Mouse (Mus musculus): ENCODE results near the gene Olfr1015.

Olfr1015 gene

DNA sequence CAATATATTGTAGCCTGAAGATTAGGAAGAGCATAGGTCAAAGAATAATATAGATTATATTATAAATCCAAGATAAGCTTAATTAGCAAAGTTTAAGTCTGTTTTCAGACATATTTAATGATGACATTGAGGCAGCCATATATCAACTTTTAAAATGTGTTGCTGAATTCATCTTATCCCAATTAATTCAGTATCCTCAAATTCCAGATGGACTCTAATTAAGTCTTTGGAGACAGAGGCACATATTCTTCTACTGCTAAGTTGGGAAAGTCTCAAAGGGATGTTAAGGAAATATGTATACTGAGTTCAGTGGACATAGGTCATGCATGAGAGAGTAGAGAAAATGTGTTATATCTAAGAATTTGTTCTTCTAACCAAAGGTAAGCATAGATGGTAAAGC, at the start of gene Olfr1015:
Gene Olfr1015 (plus strand): TSS at position 301 of the 400 bp plus-strand sequence.
- no peak for DNase-seq (ENCODE audit: low spot score)

DNA sequence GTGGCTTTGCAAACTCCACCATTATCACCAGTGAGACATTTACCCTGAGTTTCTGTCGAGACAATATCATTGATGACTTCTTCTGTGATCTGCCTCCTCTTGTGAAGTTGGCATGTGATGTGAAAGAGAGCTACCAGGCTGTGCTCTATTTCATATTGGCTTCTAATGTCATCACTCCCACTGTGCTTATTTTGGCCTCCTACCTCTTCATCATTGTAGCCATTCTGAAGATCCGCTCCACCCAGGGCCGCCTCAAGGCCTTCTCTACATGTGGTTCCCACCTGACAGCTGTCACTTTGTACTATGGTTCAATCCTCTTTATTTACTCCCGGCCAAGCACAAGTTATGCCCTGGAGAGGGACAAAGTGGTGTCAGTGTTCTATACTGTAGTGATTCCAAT, 28.0 kb upstream of the Olfr1015 start:
- no peak for DNase-seq (ENCODE audit: low spot score)

DNA sequence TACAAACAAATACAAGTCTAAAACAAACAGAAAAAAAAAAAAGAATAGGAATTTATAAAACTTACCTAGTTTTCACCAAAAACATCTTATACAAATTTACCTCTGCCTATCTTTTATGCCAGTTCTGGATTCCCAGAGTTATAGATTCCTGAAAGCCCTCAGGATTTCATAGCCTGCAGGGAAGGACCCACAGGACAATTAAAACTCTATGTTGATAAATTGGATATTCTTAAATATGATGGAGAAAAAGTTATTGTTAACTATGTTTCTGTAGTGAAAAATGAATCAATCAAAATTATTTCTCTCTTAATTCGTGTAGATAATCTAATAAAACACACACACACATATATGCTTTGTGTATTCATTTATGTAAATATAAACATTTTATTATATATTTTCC, 19.2 kb upstream of the Olfr1015 start, which contains the start of gene Olfr1012:
Gene Olfr1012 (minus strand): TSS at position 101 of the 400 bp plus-strand sequence.
- DNase-seq (ENCODE audit: low spot score): no peak

DNA sequence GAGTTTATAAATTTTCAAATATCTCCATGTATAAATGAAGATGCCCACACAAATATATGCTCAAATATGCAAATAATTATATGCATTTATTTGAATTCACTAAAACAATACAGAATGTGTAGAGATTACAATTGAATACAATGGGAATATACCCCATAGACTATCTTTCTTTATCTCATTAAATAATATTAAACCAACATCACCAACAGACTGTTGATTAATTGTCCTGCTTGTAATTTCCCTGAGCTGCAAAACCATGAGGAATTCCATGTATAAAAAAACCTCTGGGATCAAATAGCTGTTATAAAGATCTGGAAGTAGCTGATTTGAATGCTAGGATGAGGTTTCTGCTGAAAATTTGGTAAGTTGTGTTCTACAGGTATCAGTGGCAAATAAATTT, 15.0 kb upstream of the Olfr1015 start, which contains the start of gene Olfr1013:
Gene Olfr1013 (plus strand): TSS at position 301 of the 400 bp plus-strand sequence.
- DNase-seq (ENCODE audit: low spot score): no peak

DNA sequence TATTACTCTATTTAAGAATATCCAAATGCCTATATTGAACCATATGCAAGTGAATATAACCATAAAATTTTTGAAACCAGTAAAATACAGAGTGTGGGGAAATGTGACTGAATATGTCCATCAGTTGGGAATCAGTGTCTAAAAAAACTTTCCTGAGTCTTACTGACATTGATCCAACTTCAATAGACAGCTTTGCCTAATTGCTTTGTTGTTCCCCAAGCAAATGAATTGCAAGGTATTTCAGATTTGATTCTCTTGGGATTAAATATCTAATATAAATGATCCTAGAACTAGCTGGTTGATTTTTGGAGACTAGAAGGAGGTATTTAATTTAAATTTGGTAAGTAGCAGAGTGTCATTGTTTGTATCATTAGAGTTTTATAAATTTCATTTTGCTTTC, 9.4 kb upstream of the Olfr1015 start, which contains the start of gene Olfr1014:
Gene Olfr1014 (plus strand): TSS at position 301 of the 400 bp plus-strand sequence.
- no peak for DNase-seq (ENCODE audit: low spot score)

DNA sequence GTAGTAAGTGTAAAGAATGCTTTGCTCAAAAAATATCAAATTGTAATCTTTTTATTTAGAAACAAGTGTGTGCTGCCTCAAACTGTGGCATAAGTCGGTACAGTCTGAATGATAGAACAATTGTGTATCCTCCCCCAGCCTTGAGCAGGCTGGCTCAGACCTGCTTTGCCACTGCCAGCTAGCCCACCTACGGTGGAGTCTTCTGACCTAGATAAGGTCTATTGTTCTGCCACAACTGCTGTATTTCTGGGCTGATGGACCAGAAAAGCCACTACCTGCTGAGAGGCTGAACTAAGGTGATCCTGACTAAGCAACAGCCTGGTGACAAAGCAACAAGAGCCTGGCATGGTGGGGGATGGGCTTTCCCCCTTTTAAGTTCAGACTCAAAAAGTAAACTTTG, 10.5 kb downstream of the Olfr1015 start:
- no peak for DNase-seq (ENCODE audit: low spot score)

DNA sequence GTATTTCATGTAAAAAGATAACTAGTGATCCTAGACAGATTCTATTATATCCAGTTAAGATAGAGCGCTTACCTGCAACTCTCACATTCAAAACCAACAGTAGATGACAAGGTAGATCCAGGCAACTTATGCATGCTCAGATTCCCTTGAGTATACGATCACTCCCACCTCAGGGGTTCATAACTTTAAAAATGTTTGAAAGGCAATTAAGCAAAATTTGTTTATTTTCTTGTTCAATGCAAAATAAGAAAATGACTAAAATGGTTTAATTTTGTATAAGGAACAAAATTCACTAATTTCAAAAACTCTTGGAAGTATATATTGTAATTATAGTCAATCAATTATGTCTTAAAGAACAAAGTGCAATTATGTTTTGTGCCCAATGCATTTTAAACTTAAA, 20.6 kb downstream of the Olfr1015 start, which contains the start of gene Olfr1016:
Gene Olfr1016 (minus strand): TSS at position 101 of the 400 bp plus-strand sequence.
- no peak for DNase-seq (ENCODE audit: low spot score)

DNA sequence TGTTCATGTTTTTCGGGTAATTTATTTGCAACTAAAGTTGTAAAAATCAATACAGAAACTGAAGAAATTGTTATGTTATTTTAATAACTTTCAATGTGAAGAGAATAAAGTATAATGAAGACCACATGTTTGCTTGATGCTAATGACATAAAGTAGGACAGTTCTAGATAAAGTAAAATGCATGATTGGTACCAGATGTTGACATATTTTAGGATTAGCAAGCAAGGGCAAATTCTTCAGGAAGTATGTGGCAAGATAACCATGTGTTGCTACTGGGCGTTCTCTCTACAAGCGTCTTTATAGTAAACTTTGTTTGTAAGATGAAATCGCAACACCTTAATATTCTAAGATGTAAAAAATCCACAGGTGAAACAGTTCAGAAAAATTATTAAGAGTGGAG, 22.7 kb downstream of the Olfr1015 start:
- DNase-seq (ENCODE audit: low spot score): no peak

DNA sequence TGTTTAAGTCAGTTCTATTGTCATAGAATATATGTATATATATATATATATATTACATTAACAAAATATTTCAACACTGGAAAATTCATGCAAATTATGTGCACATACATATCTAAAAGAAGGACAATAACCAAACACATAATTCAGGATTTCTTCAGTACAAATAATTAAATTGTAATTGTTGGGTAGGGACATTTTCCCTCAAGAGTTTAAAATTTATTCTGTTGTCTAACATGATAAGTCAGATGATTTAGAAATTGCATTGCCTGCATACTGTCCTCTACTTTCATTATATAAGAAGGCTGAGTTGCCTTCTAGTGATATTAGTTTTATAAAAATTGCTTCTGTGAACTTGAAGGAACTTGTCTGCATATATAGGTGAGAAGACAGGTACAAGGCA, 36.4 kb downstream of the Olfr1015 start, which contains the start of gene Olfr1018:
Gene Olfr1018 (plus strand): TSS at position 301 of the 400 bp plus-strand sequence.
- DNase-seq (ENCODE audit: low spot score): no peak

All from left cerebral cortex, adult 11 months (tissue).